ENCODE assay signal across 20 mouse cellular contexts in the genomic region with DNA sequence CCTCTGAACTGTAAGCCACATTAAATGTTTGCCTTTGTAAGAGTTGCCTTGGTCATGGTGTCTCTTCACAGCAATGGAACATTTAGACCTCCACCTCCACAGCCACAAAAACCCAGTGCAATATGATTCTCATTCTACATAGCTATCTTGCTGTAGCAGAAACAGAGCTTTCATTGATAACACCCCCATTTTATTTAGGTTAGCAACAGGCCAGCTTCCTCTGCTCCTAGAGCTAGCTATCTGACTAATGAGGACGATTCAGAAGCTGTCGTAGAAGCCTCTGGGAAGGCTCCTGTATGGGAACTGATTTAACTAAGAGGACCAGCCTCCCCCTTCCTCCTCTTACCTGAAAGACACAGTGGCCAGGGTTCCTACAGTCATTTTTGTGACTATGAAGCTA.
A peak's percentile ranks its signal among the peaks of the same experiment; 100 is the strongest.
DNase-seq lines count a peak whose midpoint lies in the region; ATAC-seq and TF ChIP-seq lines count a peak whose summit lies in the region.
"Had no signal": no experiment of that assay in that cellular context is flagged by ENCODE, and none has a peak within 500 bp of the region (broad histone marks: within the 10 kb centered on the region; RNA-seq: fewer than 3 reads in every experiment).

No protein-coding gene starts in this region.

- no peaks in the 10 kb centered on the region for H3K27me3 ChIP-seq in heart, embryonic 15.5 days
- no peaks in the 10 kb centered on the region for H3K27me3 ChIP-seq in heart, adult 2 months (ENCODE audit: control insufficient read depth, insufficient read depth, low read length)
- no peaks in the 10 kb centered on the region for H3K27me3 ChIP-seq in MEL (ENCODE audit: control insufficient read depth in 1 of 2, insufficient read depth in 2 of 2, low read length in 2 of 2)
- H3K27me3 ChIP-seq: forebrain, embryonic 15.5 days; hindbrain, embryonic 13.5 days had no signal

- no peak overlapping the region for H3K4me3 ChIP-seq in heart, embryonic 15.5 days
- H3K4me3 ChIP-seq in heart, adult 2 months: no peak overlapping the region
- no peak overlapping the region for H3K4me3 ChIP-seq in MEL (ENCODE audit: control insufficient read depth in 1 of 2, insufficient read depth in 1 of 2, low read depth in 2 of 2, low read length in 2 of 2)
- H3K4me3 ChIP-seq: forebrain, embryonic 15.5 days; hindbrain, embryonic 13.5 days had no signal

- intact Hi-C loops in heart, adult 2 months (cut with DNase I): loop anchor here (10.0 kb wide), 1 partner anchor 343 kb away; no protein-coding TSS in a partner anchor

- no peak overlapping the region for H3K9ac ChIP-seq in heart, embryonic 15.5 days
- H3K9ac ChIP-seq in heart, adult 2 months (ENCODE audit: low read depth, low read length): no peak overlapping the region
- no peak overlapping the region for H3K9ac ChIP-seq in MEL (ENCODE audit: control insufficient read depth, low read depth, low read length, poor library complexity, severe bottlenecking)
- H3K9ac ChIP-seq: forebrain, embryonic 15.5 days; hindbrain, embryonic 13.5 days had no signal

- no peak for DNase-seq in heart, adult 2 months
- peak; percentile 14 for DNase-seq in 3T3-L1 (ENCODE audit: low read depth, low spot score)
- DNase-seq in MEL (ENCODE audit: low read depth, low spot score): peak; percentile 67
- no peak for DNase-seq in c-Kit-positive CD71-positive TER-119-positive erythroid progenitor cells, embryonic 14.5 days (ENCODE audit: low spot score)
- no peak for DNase-seq in ovary, postnatal 14 days (ENCODE audit: low spot score)
- DNase-seq in lung, adult 18-20 months: no peak
- DNase-seq: adrenal gland, postnatal 10 days; B cell, adult 2 months; cerebellum, adult 11-12 months; cerebellum, adult 9-10 months; cerebellum, postnatal 25 days; gastrocnemius, postnatal 36 days; heart, postnatal 10 days; kidney, adult 11 months had no signal

- H3K27ac ChIP-seq in heart, embryonic 15.5 days: peak overlapping the region; percentile 53
- H3K27ac ChIP-seq in heart, adult 2 months: no peak overlapping the region; the same call in 1 of the 2 replicates
- no peak overlapping the region for H3K27ac ChIP-seq in MEL (ENCODE audit: control insufficient read depth, low read depth, low read length)
- H3K27ac ChIP-seq: forebrain, embryonic 15.5 days; hindbrain, embryonic 13.5 days; hindbrain, postnatal 0 days had no signal

- TF ChIP-seq EP300 in heart, adult 2 months (IDR thresholded peaks at IDR 0.05; ENCODE audit: insufficient read depth, low read depth, low read length): no peak
- TF ChIP-seq EP300 in MEL (IDR thresholded peaks at IDR 0.05; ENCODE audit: low read depth in 1 of 2, low read length in 2 of 2): peak; percentile 70 to 71; a peak in 3 of 4 replicates

- TF ChIP-seq RAD21 in MEL (IDR thresholded peaks at IDR 0.05; ENCODE audit: low read depth, low read length): no peak

- no peak for ATAC-seq in heart, embryonic 15.5 days (replicated peaks; ENCODE audit: insufficient number of reproducible peaks, insufficient read depth, low FRiP score, low read depth)
- 0 out of 2 replicates have a peak, but pooled peaks have one; percentile 18 for ATAC-seq in common myeloid progenitor, adult 5-6 weeks (replicated peaks; ENCODE audit: low read depth, poor library complexity, severe bottlenecking)
- ATAC-seq: forebrain, embryonic 15.5 days; hindbrain, postnatal 0 days had no signal

- peaks cover 15% of the 10 kb centered on the region for H3K4me1 ChIP-seq in heart, embryonic 15.5 days (replicated peaks)
- peaks cover 20% of the 10 kb centered on the region for H3K4me1 ChIP-seq in heart, adult 2 months (ENCODE audit: control insufficient read depth, insufficient read depth, low read length)
- H3K4me1 ChIP-seq in MEL (ENCODE audit: control insufficient read depth in 1 of 2, insufficient read depth in 2 of 2, low read length in 2 of 2): peaks cover 0 to 8% of the 10 kb centered on the region in 2 experiments; a peak in 3 of 4 replicates

- no peak overlapping the region for H3K4me2 ChIP-seq in heart, embryonic 15.5 days
- H3K4me2 ChIP-seq: forebrain, embryonic 15.5 days; hindbrain, embryonic 13.5 days had no signal

- peaks cover 13% of the 10 kb centered on the region for H3K79me2 ChIP-seq in heart, adult 2 months (replicated peaks; ENCODE audit: control insufficient read depth, insufficient read depth, low read length)
- no peaks in the 10 kb centered on the region; the same call in none of the 2 replicates for H3K79me2 ChIP-seq in MEL (ENCODE audit: control insufficient read depth, insufficient read depth, low read length, poor library complexity)

- WGBS in heart, embryonic 15.5 days: 56% methylated on average over 2 of the region's 2 CpGs
- 17% methylated on average over 2 of the region's 2 CpGs for WGBS in heart, adult 2 months

- no peak for TF ChIP-seq POLR2A in heart, adult 2 months (IDR thresholded peaks at IDR 0.05; ENCODE audit: insufficient read depth, low read depth, low read length)
- TF ChIP-seq POLR2A in MEL (IDR thresholded peaks at IDR 0.05; ENCODE audit: control insufficient read depth in 1 of 2, insufficient read depth in 1 of 2, low read depth in 1 of 2, low read length in 2 of 2, poor library complexity in 1 of 2): no peak

- TF ChIP-seq CTCF in heart, adult 2 months (IDR thresholded peaks at IDR 0.05): no peak
- no peak for TF ChIP-seq CTCF in MEL (IDR thresholded peaks at IDR 0.05 in 2 of 3, conservative IDR thresholded peaks at IDR 0.05 in 1 of 3; ENCODE audit: control insufficient read depth in 1 of 3, insufficient read depth in 1 of 3, low read depth in 2 of 3, low read length in 3 of 3, poor library complexity in 1 of 3, severe bottlenecking in 1 of 3)

- H3K36me3 ChIP-seq in heart, embryonic 15.5 days: peaks cover 25% of the 10 kb centered on the region
- peaks cover 30% of the 10 kb centered on the region for H3K36me3 ChIP-seq in heart, adult 2 months (ENCODE audit: control insufficient read depth, insufficient read depth, low read length)
- H3K36me3 ChIP-seq in MEL (ENCODE audit: control insufficient read depth in 1 of 2, insufficient read depth in 2 of 2, low read length in 2 of 2): peaks cover 0 to 9% of the 10 kb centered on the region in 2 experiments; a peak in 2 of 4 replicates

- H3K9me3 ChIP-seq in heart, embryonic 15.5 days (replicated peaks): no peaks in the 10 kb centered on the region
- no peaks in the 10 kb centered on the region for H3K9me3 ChIP-seq in MEL (replicated peaks; ENCODE audit: insufficient read depth, low read length)
- H3K9me3 ChIP-seq: forebrain, embryonic 15.5 days; G1E; hindbrain, embryonic 13.5 days had no signal

TF ChIP-seq in MEL, 35 proteins besides CTCF, POLR2A, EP300 and RAD21 (continues in another document):
- no peak for TF ChIP-seq HCFC1 (IDR thresholded peaks at IDR 0.05; ENCODE audit: low read depth, low read length)
- TF ChIP-seq USF1 (IDR thresholded peaks at IDR 0.05; ENCODE audit: low read depth, low read length): no peak
- no peak for TF ChIP-seq MAX (IDR thresholded peaks at IDR 0.05; ENCODE audit: low read length)
- TF ChIP-seq POLR2AphosphoS5 (IDR thresholded peaks at IDR 0.05; ENCODE audit: borderline replicate concordance, low read depth, low read length): no peak
- TF ChIP-seq GABPA (IDR thresholded peaks at IDR 0.05; ENCODE audit: low read depth, low read length): no peak
- no peak for TF ChIP-seq ZNF384 (IDR thresholded peaks at IDR 0.05; ENCODE audit: low read depth, low read length)
- no peak for TF ChIP-seq NRF1 (IDR thresholded peaks at IDR 0.05; ENCODE audit: insufficient read depth, low read depth, low read length, poor library complexity, severe bottlenecking)
- no peak for TF ChIP-seq JUND (IDR thresholded peaks at IDR 0.05; ENCODE audit: low read depth, low read length)
- no peak for TF ChIP-seq SMC3 (IDR thresholded peaks at IDR 0.05; ENCODE audit: low read depth, low read length)
- TF ChIP-seq MAFK (IDR thresholded peaks at IDR 0.05; ENCODE audit: borderline replicate concordance, low read depth, low read length): no peak
- no peak for TF ChIP-seq CHD2 (IDR thresholded peaks at IDR 0.05; ENCODE audit: low read length)
- TF ChIP-seq RCOR1 (IDR thresholded peaks at IDR 0.05; ENCODE audit: low read depth, low read length): peak; percentile 64; the same call in 1 of the 2 replicates
- peak; percentile 71 for TF ChIP-seq GATA1 (IDR thresholded peaks at IDR 0.05; ENCODE audit: low read depth, low read length)
- TF ChIP-seq SIN3A (IDR thresholded peaks at IDR 0.05; ENCODE audit: low read length): no peak
- TF ChIP-seq NELFE (IDR thresholded peaks at IDR 0.05; ENCODE audit: low read depth, low read length): no peak
- no peak for TF ChIP-seq ZKSCAN1 (IDR thresholded peaks at IDR 0.05; ENCODE audit: low read depth, low read length)
- no peak for TF ChIP-seq MYC (IDR thresholded peaks at IDR 0.05; ENCODE audit: low read depth, low read length)
- TF ChIP-seq KAT2A (conservative IDR thresholded peaks at IDR 0.05; ENCODE audit: low read depth, low read length): no peak
- TF ChIP-seq MXI1 (IDR thresholded peaks at IDR 0.05; ENCODE audit: low read depth, low read length): no peak
- no peak for TF ChIP-seq MEF2A (IDR thresholded peaks at IDR 0.05; ENCODE audit: extremely low read depth, insufficient replicate concordance, low read depth, low read length, poor library complexity, severe bottlenecking)
- TF ChIP-seq ELF1 (IDR thresholded peaks at IDR 0.05; ENCODE audit: low read depth, low read length): no peak
- TF ChIP-seq MAZ (IDR thresholded peaks at IDR 0.05; ENCODE audit: low read depth, low read length): no peak
- TF ChIP-seq BHLHE40 (IDR thresholded peaks at IDR 0.05; ENCODE audit: borderline replicate concordance, low read depth, low read length): no peak
- TF ChIP-seq TAL1 (IDR thresholded peaks at IDR 0.05; ENCODE audit: low read length): peak; percentile 59
- no peak for TF ChIP-seq ZC3H11A (IDR thresholded peaks at IDR 0.05; ENCODE audit: low read depth, low read length)
- no peak for TF ChIP-seq TBP (IDR thresholded peaks at IDR 0.05; ENCODE audit: low read depth, low read length)
- TF ChIP-seq ETS1 (IDR thresholded peaks at IDR 0.05; ENCODE audit: low read depth, low read length): 0 out of 2 replicates have a peak, but pooled peaks have one; percentile 27
- TF ChIP-seq E2F4 (IDR thresholded peaks at IDR 0.05; ENCODE audit: borderline replicate concordance, low read depth, low read length): no peak
- no peak for TF ChIP-seq ZMIZ1 (IDR thresholded peaks at IDR 0.05; ENCODE audit: low read depth, low read length)
- TF ChIP-seq CHD1 (IDR thresholded peaks at IDR 0.05; ENCODE audit: low read depth, low read length): no peak
- TF ChIP-seq UBTF (IDR thresholded peaks at IDR 0.05; ENCODE audit: borderline replicate concordance, insufficient read depth, low read depth, low read length): no peak
- peak; percentile 52; the same call in 1 of the 2 replicates for TF ChIP-seq TCF12 (IDR thresholded peaks at IDR 0.05; ENCODE audit: low read depth, low read length)
- TF ChIP-seq USF2 (IDR thresholded peaks at IDR 0.05; ENCODE audit: borderline replicate concordance in 1 of 2, insufficient read depth in 1 of 2, low read depth in 1 of 2, low read length in 2 of 2): no peak

Comparison
In these comparisons a context has a peak if more than half of its experiments do, and no peak if none do; other contexts are left out.
1. DNase-seq: peak in 3T3-L1 (single experiment) and MEL (single experiment); none in heart, adult 2 months (0 of 2), c-Kit-positive CD71-positive TER-119-positive erythroid progenitor cells, embryonic 14.5 days (single experiment), ovary, postnatal 14 days (single experiment) and lung, adult 18-20 months (0 of 2).